Mouse (Mus musculus): ENCODE measurements around the gene Ppp3ca. TPM values are rescaled to one million over a fixed set of nuclear protein-coding genes. Genes with fewer than 3 reads are reported as not detected.

Ppp3ca gene
- polyA plus RNA-seq, 1 experiment, result 9.7 TPM

DNA sequence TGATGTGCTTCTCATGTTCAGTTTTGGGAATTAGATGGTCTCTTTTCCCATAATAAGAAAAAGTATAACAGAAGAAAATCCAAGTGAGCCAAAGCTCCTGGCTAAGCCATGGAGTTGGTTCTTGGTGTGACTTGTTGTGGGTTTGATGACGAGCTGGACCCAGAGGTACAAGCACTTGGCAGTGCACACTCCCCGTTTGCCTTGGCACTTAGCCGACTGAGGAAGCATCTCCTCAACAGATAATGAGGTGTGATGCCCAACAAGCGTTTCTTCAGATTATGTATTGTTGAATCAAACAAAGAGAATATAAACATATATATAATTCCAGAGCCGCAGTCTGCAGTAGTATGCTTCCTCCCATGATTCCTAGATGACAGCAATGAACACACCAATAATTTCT, 101.8 kb downstream of the Ppp3ca start:
- no peak overlapping the region for H3K4me3 ChIP-seq (ENCODE audit: insufficient read depth, poor library complexity, severe bottlenecking)
- peaks cover 56% of the 10 kb centered on the region for H3K79me2 ChIP-seq (ENCODE audit: control insufficient read depth, insufficient read depth)
- peaks cover 12% of the 10 kb centered on the region for H3K79me3 ChIP-seq (ENCODE audit: low read depth)
- H3K27me3 ChIP-seq (ENCODE audit: control insufficient read depth, insufficient read depth, insufficient read length), result no peaks in the 10 kb centered on the region
- no peak for TF ChIP-seq FOSL1 (IDR thresholded peaks at IDR 0.05; ENCODE audit: insufficient read depth, low read length, poor library complexity, severe bottlenecking)
- no peak for TF ChIP-seq USF1 (IDR thresholded peaks at IDR 0.05; ENCODE audit: low read depth)
- no peak for TF ChIP-seq CEBPB (IDR thresholded peaks at IDR 0.05; ENCODE audit: low read depth)
- TF ChIP-seq MYOG (IDR thresholded peaks at IDR 0.05; ENCODE audit: control insufficient read depth, extremely low read depth, insufficient read length), result no peak
- TF ChIP-seq MYOD1 (IDR thresholded peaks at IDR 0.05; ENCODE audit: control insufficient read depth, insufficient read length, low read depth), result no peak
- no peak for TF ChIP-seq MAX (IDR thresholded peaks at IDR 0.05)
- no peak for TF ChIP-seq CTCF (IDR thresholded peaks at IDR 0.05; ENCODE audit: control insufficient read depth, insufficient read depth, insufficient read length)
- H3K36me3 ChIP-seq (ENCODE audit: control insufficient read depth, insufficient read depth), result no peaks in the 10 kb centered on the region
- no peak overlapping the region for H3ac ChIP-seq (ENCODE audit: control insufficient read depth, insufficient read length, low read depth)

DNA sequence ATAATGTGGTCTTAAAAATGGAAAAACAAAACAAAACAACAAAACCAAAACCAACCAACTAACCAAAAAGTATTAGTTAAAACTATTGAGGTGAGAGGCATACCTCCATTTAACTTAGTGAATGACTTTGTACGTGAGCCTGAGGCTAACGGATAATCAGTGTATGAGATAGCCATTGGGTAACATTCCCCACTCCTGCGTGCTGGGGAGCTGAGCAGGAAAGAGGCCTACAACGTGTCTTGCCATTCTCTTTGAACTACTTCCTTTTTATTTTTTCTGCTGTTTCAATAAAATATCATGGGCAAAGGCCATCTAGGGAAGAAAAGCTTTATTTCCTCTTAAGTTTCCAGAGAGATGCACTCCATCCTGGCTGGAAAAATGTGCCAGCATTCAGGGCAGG, 103.3 kb downstream of the Ppp3ca start:
- peaks cover 53% of the 10 kb centered on the region for H3K79me2 ChIP-seq (ENCODE audit: control insufficient read depth, insufficient read depth)
- H3K27me3 ChIP-seq (ENCODE audit: control insufficient read depth, insufficient read depth, insufficient read length), result no peaks in the 10 kb centered on the region
- no peak overlapping the region for H3K4me3 ChIP-seq (ENCODE audit: insufficient read depth, poor library complexity, severe bottlenecking)
- no peak for TF ChIP-seq MYOG (IDR thresholded peaks at IDR 0.05; ENCODE audit: control insufficient read depth, extremely low read depth, insufficient read length)
- no peak for TF ChIP-seq CEBPB (IDR thresholded peaks at IDR 0.05; ENCODE audit: low read depth)
- TF ChIP-seq CTCF (IDR thresholded peaks at IDR 0.05; ENCODE audit: control insufficient read depth, insufficient read depth, insufficient read length), result no peak
- TF ChIP-seq MYOD1 (IDR thresholded peaks at IDR 0.05; ENCODE audit: control insufficient read depth, insufficient read length, low read depth), result no peak
- no peak for TF ChIP-seq USF1 (IDR thresholded peaks at IDR 0.05; ENCODE audit: low read depth)
- H3K79me3 ChIP-seq (ENCODE audit: low read depth), result peaks cover 8% of the 10 kb centered on the region
- H3ac ChIP-seq (ENCODE audit: control insufficient read depth, insufficient read length, low read depth), result no peak overlapping the region
- H3K36me3 ChIP-seq (ENCODE audit: control insufficient read depth, insufficient read depth), result no peaks in the 10 kb centered on the region

DNA sequence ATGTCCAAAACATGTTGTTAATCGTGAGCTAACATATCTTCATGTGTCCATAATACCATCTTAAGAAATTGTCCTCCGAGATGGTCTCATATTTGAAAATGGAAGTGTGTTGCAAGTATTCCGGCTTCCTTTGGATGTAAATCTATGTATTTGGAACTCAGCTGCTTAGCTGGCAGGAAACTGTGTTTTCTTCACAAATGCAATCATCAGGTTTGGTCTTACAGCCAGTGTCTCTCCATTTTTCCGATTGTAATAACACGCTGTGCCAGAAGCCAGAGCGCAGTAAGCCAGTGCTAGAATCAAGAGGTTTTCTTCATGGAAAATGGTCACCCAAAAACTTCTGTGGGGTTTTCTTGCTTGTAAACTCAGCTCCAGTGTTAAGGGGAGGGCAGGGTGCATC, 104.3 kb downstream of the Ppp3ca start:
- Histone ChIP-seq H3ac (ENCODE audit: control insufficient read depth, insufficient read length, low read depth) (no peak overlapping the region), H3K79me3 (ENCODE audit: low read depth) (peaks cover 10% of the 10 kb centered on the region), H3K79me2 (ENCODE audit: control insufficient read depth, insufficient read depth) (peaks cover 51% of the 10 kb centered on the region), H3K27me3 (ENCODE audit: control insufficient read depth, insufficient read depth, insufficient read length) (no peaks in the 10 kb centered on the region), H3K36me3 (ENCODE audit: control insufficient read depth, insufficient read depth) (no peaks in the 10 kb centered on the region), H3K4me3 (ENCODE audit: insufficient read depth, poor library complexity, severe bottlenecking) (no peak overlapping the region)
- TF ChIP-seq MAX (IDR thresholded peaks at IDR 0.05), result no peak
- TF ChIP-seq MYOG (IDR thresholded peaks at IDR 0.05; ENCODE audit: control insufficient read depth, extremely low read depth, insufficient read length), result no peak
- no peak for TF ChIP-seq CTCF (IDR thresholded peaks at IDR 0.05; ENCODE audit: control insufficient read depth, insufficient read depth, insufficient read length)
- TF ChIP-seq USF1 (IDR thresholded peaks at IDR 0.05; ENCODE audit: low read depth), result no peak
- TF ChIP-seq FOSL1 (IDR thresholded peaks at IDR 0.05; ENCODE audit: insufficient read depth, low read length, poor library complexity, severe bottlenecking), result no peak
- TF ChIP-seq CEBPB (IDR thresholded peaks at IDR 0.05; ENCODE audit: low read depth), result no peak
- no peak for TF ChIP-seq MYOD1 (IDR thresholded peaks at IDR 0.05; ENCODE audit: control insufficient read depth, insufficient read length, low read depth)

DNA sequence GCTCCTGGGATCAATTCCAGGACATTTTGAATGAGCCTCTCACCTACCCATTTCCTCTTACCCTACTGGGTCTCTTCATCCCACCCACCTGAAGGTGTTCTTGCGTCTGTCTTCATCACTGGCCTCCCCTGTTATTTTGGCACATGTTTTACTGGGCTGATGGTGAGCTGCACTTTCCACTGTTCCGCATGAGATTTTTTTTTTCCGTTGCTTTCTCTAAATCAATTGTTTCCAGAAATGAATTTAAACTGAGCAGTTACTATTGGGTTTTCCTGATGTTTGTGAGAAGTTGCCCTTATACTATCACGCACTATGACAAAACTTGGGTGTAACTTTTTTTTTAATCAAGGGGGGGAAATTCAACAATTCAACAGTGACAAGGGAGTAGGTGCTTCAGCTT, 106.6 kb downstream of the Ppp3ca start:
- TF ChIP-seq MAX (IDR thresholded peaks at IDR 0.05) (no peak), FOSL1 (IDR thresholded peaks at IDR 0.05; ENCODE audit: insufficient read depth, low read length, poor library complexity, severe bottlenecking) (no peak), MYOG (IDR thresholded peaks at IDR 0.05; ENCODE audit: control insufficient read depth, extremely low read depth, insufficient read length) (no peak), USF1 (IDR thresholded peaks at IDR 0.05; ENCODE audit: low read depth) (no peak), MYOD1 (IDR thresholded peaks at IDR 0.05; ENCODE audit: control insufficient read depth, insufficient read length, low read depth) (no peak), CEBPB (IDR thresholded peaks at IDR 0.05; ENCODE audit: low read depth) (no peak), CTCF (IDR thresholded peaks at IDR 0.05; ENCODE audit: control insufficient read depth, insufficient read depth, insufficient read length) (no peak)
- H3K27me3 ChIP-seq (ENCODE audit: control insufficient read depth, insufficient read depth, insufficient read length), result no peaks in the 10 kb centered on the region
- H3K79me3 ChIP-seq (ENCODE audit: low read depth), result peaks cover 8% of the 10 kb centered on the region
- no peaks in the 10 kb centered on the region for H3K36me3 ChIP-seq (ENCODE audit: control insufficient read depth, insufficient read depth)
- peaks cover 31% of the 10 kb centered on the region for H3K79me2 ChIP-seq (ENCODE audit: control insufficient read depth, insufficient read depth)
- no peak overlapping the region for H3K4me3 ChIP-seq (ENCODE audit: insufficient read depth, poor library complexity, severe bottlenecking)
- no peak overlapping the region for H3ac ChIP-seq (ENCODE audit: control insufficient read depth, insufficient read length, low read depth)

- Histone ChIP-seq H3K27me3 (ENCODE audit: control insufficient read depth, insufficient read depth, insufficient read length) (no peaks in the 10 kb centered on the region), H3K79me3 (ENCODE audit: low read depth) (peaks cover 7% of the 10 kb centered on the region), H3K36me3 (ENCODE audit: control insufficient read depth, insufficient read depth) (no peaks in the 10 kb centered on the region), H3K79me2 (ENCODE audit: control insufficient read depth, insufficient read depth) (peaks cover 23% of the 10 kb centered on the region), H3K4me3 (ENCODE audit: insufficient read depth, poor library complexity, severe bottlenecking) (no peak overlapping the region), H3ac (ENCODE audit: control insufficient read depth, insufficient read length, low read depth) (no peak overlapping the region)
- TF ChIP-seq CTCF (IDR thresholded peaks at IDR 0.05; ENCODE audit: control insufficient read depth, insufficient read depth, insufficient read length), result no peak
- no peak for TF ChIP-seq MYOG (IDR thresholded peaks at IDR 0.05; ENCODE audit: control insufficient read depth, extremely low read depth, insufficient read length)
- TF ChIP-seq MAX (IDR thresholded peaks at IDR 0.05), result no peak
- no peak for TF ChIP-seq FOSL1 (IDR thresholded peaks at IDR 0.05; ENCODE audit: insufficient read depth, low read length, poor library complexity, severe bottlenecking)
- TF ChIP-seq USF1 (IDR thresholded peaks at IDR 0.05; ENCODE audit: low read depth), result no peak
- no peak for TF ChIP-seq CEBPB (IDR thresholded peaks at IDR 0.05; ENCODE audit: low read depth)
- TF ChIP-seq MYOD1 (IDR thresholded peaks at IDR 0.05; ENCODE audit: control insufficient read depth, insufficient read length, low read depth), result no peak
These were observed 107.5 kb downstream of the Ppp3ca start for GRCm38 (mm10) chr3:136777380-136777779.

- no peaks in the 10 kb centered on the region for H3K36me3 ChIP-seq (ENCODE audit: control insufficient read depth, insufficient read depth)
- TF ChIP-seq MYOG (IDR thresholded peaks at IDR 0.05; ENCODE audit: control insufficient read depth, extremely low read depth, insufficient read length) (no peak), MAX (IDR thresholded peaks at IDR 0.05) (no peak), MYOD1 (IDR thresholded peaks at IDR 0.05; ENCODE audit: control insufficient read depth, insufficient read length, low read depth) (no peak), CTCF (IDR thresholded peaks at IDR 0.05; ENCODE audit: control insufficient read depth, insufficient read depth, insufficient read length) (no peak), CEBPB (IDR thresholded peaks at IDR 0.05; ENCODE audit: low read depth) (no peak), FOSL1 (IDR thresholded peaks at IDR 0.05; ENCODE audit: insufficient read depth, low read length, poor library complexity, severe bottlenecking) (no peak), USF1 (IDR thresholded peaks at IDR 0.05; ENCODE audit: low read depth) (no peak)
- H3K27me3 ChIP-seq (ENCODE audit: control insufficient read depth, insufficient read depth, insufficient read length), result no peaks in the 10 kb centered on the region
- no peak overlapping the region for H3ac ChIP-seq (ENCODE audit: control insufficient read depth, insufficient read length, low read depth)
- peaks cover 7% of the 10 kb centered on the region for H3K79me3 ChIP-seq (ENCODE audit: low read depth)
- peaks cover 22% of the 10 kb centered on the region for H3K79me2 ChIP-seq (ENCODE audit: control insufficient read depth, insufficient read depth)
- no peak overlapping the region for H3K4me3 ChIP-seq (ENCODE audit: insufficient read depth, poor library complexity, severe bottlenecking)
These were observed 107.9 kb downstream of the Ppp3ca start for GRCm38 (mm10) chr3:136777787-136778216.
